Mouse (Mus musculus) ovary, adult 18-20 months (tissue): ENCODE data around the gene Olfr461.
"Not testable (repeated sequence)": the region's sequence is repeated elsewhere in the genome, so short reads cannot be mapped to it uniquely, and the experiment has no call there.

Experiments
- DNase-seq: peaks from one replicate; pipeline ENCODE4 v3.0.0; 2022; ENCODE audit warnings: low spot score, mixed read lengths

Gene Olfr461

GRCm38 (mm10) chr6:40554950-40555349, at the start of gene Olfr461:
Gene Olfr461 (minus strand): TSS chr6:40555050.
- no peak for DNase-seq

GRCm38 (mm10) chr6:40598546-40598945, 43.7 kb upstream of the Olfr461 start:
- DNase-seq, result not testable (repeated sequence)

DNA sequence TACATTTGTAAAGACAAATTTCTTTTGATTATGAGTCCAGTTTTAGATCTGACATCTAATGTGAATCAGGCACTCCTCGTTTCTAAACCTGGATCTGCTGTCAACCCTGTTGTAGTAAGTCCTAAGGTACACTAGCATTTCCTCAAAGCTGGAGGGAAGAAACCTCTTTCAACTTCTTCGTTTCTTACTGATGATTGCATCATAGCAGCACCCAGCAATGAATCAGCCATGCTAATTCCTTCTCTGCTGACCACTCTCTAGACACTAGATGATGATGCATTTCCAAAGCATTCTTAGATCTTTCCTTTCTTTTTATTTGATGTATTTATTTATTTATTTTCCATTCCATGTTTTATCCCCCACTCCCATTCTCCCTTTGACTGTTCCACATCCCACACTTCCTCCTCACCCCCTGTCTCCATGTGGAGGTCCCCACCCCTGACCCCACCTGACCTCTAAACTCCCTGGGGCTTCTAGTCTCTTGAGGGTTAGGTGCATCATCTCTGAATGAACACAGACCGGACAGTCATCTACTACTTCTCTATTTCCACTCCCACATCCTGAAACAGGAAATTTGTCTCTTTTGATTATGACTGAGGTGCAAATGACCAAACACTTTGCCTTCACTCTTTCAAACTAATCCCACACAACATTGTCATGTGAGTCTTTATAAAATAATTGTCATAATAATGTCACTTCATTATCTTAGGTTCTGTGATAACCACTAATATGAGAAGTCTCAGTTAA, 40.1 kb upstream of the Olfr461 start:
- no peak for DNase-seq

DNA sequence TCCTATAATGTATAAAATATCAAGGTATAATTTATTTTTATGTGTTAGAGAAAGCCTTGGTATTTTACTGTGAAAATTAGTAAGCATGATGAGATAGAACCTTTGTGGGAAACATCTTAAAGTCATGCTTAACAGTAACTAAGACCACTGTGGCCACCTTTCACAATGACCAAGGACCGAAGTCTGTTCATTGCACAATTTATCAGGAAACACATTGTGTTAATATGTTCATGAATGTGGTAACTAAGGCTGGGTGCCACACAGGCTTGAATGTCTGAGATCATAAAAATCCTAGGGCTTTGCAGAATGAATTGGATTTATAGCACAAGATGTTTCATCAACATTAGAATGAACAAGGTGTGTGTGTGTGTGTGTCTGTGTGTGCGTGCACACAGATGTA, 33.5 kb upstream of the Olfr461 start:
- no peak for DNase-seq

GRCm38 (mm10) chr6:40585645-40586044, 30.8 kb upstream of the Olfr461 start, which contains the start of gene Clec5a:
Gene Clec5a (minus strand): TSS chr6:40585821.
- DNase-seq, result no peak

DNA sequence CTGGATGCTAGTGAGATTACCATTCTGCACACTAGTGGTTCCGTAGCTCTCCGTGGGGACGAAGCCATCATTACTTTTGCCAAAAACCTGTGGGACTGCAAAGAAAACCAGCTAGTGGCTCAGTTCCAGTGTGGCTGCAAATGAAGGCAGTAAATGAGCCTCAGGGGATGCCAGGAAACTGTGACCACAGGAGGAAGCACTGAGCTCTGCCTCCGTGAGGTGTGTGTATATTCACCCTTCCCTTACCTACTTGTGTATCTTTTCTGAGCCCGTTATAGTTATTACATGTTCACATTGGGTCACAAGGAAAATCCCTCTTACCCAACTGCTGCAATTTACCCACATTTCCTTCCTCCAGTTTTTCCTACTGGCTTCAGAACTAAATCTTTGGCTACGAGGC, 29.5 kb upstream of the Olfr461 start:
- no peak for DNase-seq

- DNase-seq, result no peak
Observed at GRCm38 (mm10) chr6:40576305-40576704, 21.5 kb upstream of the Olfr461 start.

DNA sequence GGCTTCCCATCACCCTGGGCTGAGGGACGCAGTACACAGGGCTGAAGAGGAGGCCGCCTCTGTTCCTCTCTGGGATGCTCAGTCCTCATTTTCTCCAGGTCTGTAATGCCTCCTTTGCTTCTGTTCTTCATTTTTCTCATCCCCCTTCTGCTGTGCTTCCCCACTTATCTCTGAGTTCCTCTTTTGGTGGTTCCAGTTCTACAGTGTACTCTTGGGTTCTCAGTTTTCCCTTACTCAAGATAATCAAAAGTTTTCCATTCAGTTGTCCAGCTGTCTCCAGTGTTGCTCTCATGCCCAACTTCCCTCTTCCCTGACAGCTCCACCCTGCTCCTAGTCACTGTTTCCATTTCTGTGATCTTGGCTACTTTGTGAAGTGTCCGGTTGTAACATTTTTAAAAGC, 18.8 kb upstream of the Olfr461 start:
- DNase-seq, result no peak

GRCm38 (mm10) chr6:40569187-40569586, 14.3 kb upstream of the Olfr461 start, which contains the start of gene Olfr460:
Gene Olfr460 (plus strand): TSS chr6:40569487.
- no peak for DNase-seq

GRCm38 (mm10) chr6:40544690-40545089, 10.2 kb downstream of the Olfr461 start:
- DNase-seq, result no peak

GRCm38 (mm10) chr6:40519408-40519807, 35.4 kb downstream of the Olfr461 start, which contains the start of gene Prss37:
Gene Prss37 (minus strand): TSS chr6:40519508.
- DNase-seq, result no peak

DNA sequence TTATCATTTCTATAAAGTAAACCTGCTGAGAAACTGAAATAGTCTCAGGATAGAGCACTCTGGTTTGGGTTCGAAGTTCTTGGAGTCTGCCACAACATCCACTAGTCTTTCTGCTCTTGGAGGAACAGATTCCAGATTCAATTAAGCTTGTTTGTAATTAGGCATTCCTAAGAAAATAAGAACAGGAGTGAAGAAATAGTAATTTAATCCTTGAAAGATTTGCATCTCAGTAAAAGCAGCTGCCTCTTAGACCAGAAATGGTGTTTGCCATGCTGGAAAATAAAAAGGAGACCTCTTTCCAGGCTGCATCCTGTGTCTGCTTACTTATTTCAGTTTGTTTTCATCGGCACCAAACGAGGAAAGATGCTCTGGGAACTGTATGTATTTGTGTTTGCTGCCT, 61.6 kb downstream of the Olfr461 start, which contains the start of gene Tas2r108:
Tas2r108 (plus strand) TSS at position 301 of the 400 bp plus-strand sequence.
- no peak for DNase-seq
